Comparison of ENCODE assay signal across 11 mouse cellular contexts in the genomic region with DNA sequence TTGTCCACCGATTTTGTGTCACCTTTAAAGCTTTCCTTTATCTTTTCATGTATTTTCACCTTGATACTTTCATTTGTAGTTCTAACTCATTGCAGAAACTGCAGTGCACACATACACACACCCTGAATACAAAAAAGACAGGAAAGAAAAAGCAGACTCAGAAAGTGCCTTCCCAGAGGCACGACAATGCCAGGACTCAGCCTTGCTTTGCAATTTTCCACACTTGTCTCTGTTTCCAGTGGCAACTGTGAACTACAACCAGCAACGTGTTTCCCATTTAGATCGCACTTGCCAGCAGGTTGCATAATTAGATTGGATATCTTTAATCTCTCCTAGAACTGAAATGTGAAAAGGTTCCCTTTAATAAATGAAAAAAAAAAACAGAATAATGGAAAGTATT.
DNase-seq lines count a peak whose midpoint lies in the region; ATAC-seq and TF ChIP-seq lines count a peak whose summit lies in the region.
"Had no signal": no experiment of that assay in that cellular context is flagged by ENCODE, and none has a peak within 500 bp of the region (broad histone marks: within the 10 kb centered on the region; RNA-seq: fewer than 3 reads in every experiment).

No protein-coding gene starts in this region.

- no peak for TF ChIP-seq CTCF in hindbrain, postnatal 0 days (IDR thresholded peaks at IDR 0.05; ENCODE audit: low read depth)

- H3K4me1 ChIP-seq in hindbrain, embryonic 16.5 days (ENCODE audit: control insufficient read depth, insufficient read depth, low read depth, low read length) = no peaks in the 10 kb centered on the region
- no peaks in the 10 kb centered on the region for H3K4me1 ChIP-seq in hindbrain, embryonic 11.5 days (replicated peaks; ENCODE audit: control insufficient read depth, insufficient read depth, low read length)
- no peaks in the 10 kb centered on the region for H3K4me1 ChIP-seq in hindbrain, postnatal 0 days (ENCODE audit: insufficient read depth, low read length)
- no peaks in the 10 kb centered on the region for H3K4me1 ChIP-seq in forebrain, embryonic 11.5 days (replicated peaks; ENCODE audit: control insufficient read depth, insufficient read depth, low read length)

- peak; percentile 85 for ATAC-seq in hindbrain, embryonic 16.5 days
- no peak for ATAC-seq in hindbrain, embryonic 11.5 days (ENCODE audit: low FRiP score)
- peak; percentile 70; the same call in 1 of the 2 replicates for ATAC-seq in hindbrain, postnatal 0 days
- no peak for ATAC-seq in forebrain, embryonic 11.5 days (replicated peaks; ENCODE audit: low FRiP score)

- H3K4me2 ChIP-seq in hindbrain, embryonic 16.5 days (ENCODE audit: low read length) = no peak overlapping the region
- H3K4me2 ChIP-seq in hindbrain, embryonic 11.5 days (replicated peaks; ENCODE audit: low read depth, low read length) = no peak overlapping the region
- no peak overlapping the region for H3K4me2 ChIP-seq in hindbrain, postnatal 0 days (ENCODE audit: low read depth, low read length)
- no peak overlapping the region for H3K4me2 ChIP-seq in forebrain, embryonic 11.5 days (ENCODE audit: low read depth, low read length, severe bottlenecking)

- no peak overlapping the region for H3K27ac ChIP-seq in hindbrain, embryonic 16.5 days (ENCODE audit: low read depth, low read length)
- no peak overlapping the region for H3K27ac ChIP-seq in hindbrain, embryonic 11.5 days (ENCODE audit: low read depth, low read length)
- H3K27ac ChIP-seq in hindbrain, postnatal 0 days = peak overlapping the region; percentile 51; the same call in 1 of the 2 replicates
- H3K27ac ChIP-seq in forebrain, embryonic 11.5 days (ENCODE audit: low read depth, low read length) = no peak overlapping the region
- H3K27ac ChIP-seq: liver, embryonic 14.5 days had no signal

- H3K4me3 ChIP-seq in hindbrain, embryonic 16.5 days (ENCODE audit: low read length) = no peak overlapping the region
- H3K4me3 ChIP-seq in hindbrain, embryonic 11.5 days (ENCODE audit: low read depth, low read length) = no peak overlapping the region
- no peak overlapping the region for H3K4me3 ChIP-seq in hindbrain, postnatal 0 days (ENCODE audit: low read length)
- H3K4me3 ChIP-seq in forebrain, embryonic 11.5 days (ENCODE audit: low read depth, low read length) = no peak overlapping the region
- H3K4me3 ChIP-seq: myocyte had no signal

- no peak overlapping the region for H3K9ac ChIP-seq in hindbrain, embryonic 16.5 days (ENCODE audit: low read depth, low read length)
- no peak overlapping the region for H3K9ac ChIP-seq in hindbrain, embryonic 11.5 days (ENCODE audit: low read depth, low read length)
- H3K9ac ChIP-seq in hindbrain, postnatal 0 days (replicated peaks; ENCODE audit: low read length) = no peak overlapping the region
- no peak overlapping the region for H3K9ac ChIP-seq in forebrain, embryonic 11.5 days (ENCODE audit: low read length)
- H3K9ac ChIP-seq: liver, embryonic 14.5 days had no signal

- no peaks in the 10 kb centered on the region for H3K36me3 ChIP-seq in hindbrain, embryonic 16.5 days (ENCODE audit: control insufficient read depth, insufficient read depth, low read length)
- H3K36me3 ChIP-seq in hindbrain, embryonic 11.5 days (ENCODE audit: control insufficient read depth, insufficient read depth, low read length) = no peaks in the 10 kb centered on the region
- no peaks in the 10 kb centered on the region for H3K36me3 ChIP-seq in hindbrain, postnatal 0 days (ENCODE audit: insufficient read depth, low read length)
- no peaks in the 10 kb centered on the region for H3K36me3 ChIP-seq in forebrain, embryonic 11.5 days (ENCODE audit: control insufficient read depth, insufficient read depth, low read length)

- no peaks in the 10 kb centered on the region for H3K27me3 ChIP-seq in hindbrain, embryonic 16.5 days (replicated peaks; ENCODE audit: control insufficient read depth, insufficient read depth, low read length)
- no peaks in the 10 kb centered on the region for H3K27me3 ChIP-seq in hindbrain, embryonic 11.5 days (ENCODE audit: control insufficient read depth, insufficient read depth, low read length)
- no peaks in the 10 kb centered on the region for H3K27me3 ChIP-seq in hindbrain, postnatal 0 days (ENCODE audit: insufficient read depth, low read length)
- no peaks in the 10 kb centered on the region for H3K27me3 ChIP-seq in forebrain, embryonic 11.5 days (ENCODE audit: control insufficient read depth, insufficient read depth, low read length)

- DNase-seq in hindbrain, embryonic 11.5 days (ENCODE audit: low spot score) = no peak
- DNase-seq in hindbrain, postnatal 0 days (ENCODE audit: low spot score) = peak; percentile 59
- peak; percentile 21 for DNase-seq in left cerebral cortex, adult 11 months (ENCODE audit: low spot score)
- peak; percentile 67 to 68 for DNase-seq in right cerebral cortex, postnatal 10 days (ENCODE audit: low spot score in 2 of 2)
- DNase-seq in adrenal gland, postnatal 14 days = no peak
- DNase-seq in forebrain, embryonic 11.5 days (ENCODE audit: low spot score) = no peak
- DNase-seq: kidney, adult 9 months; lung, postnatal 36 days had no signal

- 42% methylated on average over 4 of the region's 4 CpGs for WGBS in hindbrain, embryonic 16.5 days
- 58% methylated on average over 4 of the region's 4 CpGs for WGBS in hindbrain, embryonic 11.5 days
- 33% methylated on average over 4 of the region's 4 CpGs for WGBS in hindbrain, postnatal 0 days
- WGBS in forebrain, embryonic 11.5 days = 66% methylated on average over 4 of the region's 4 CpGs

- no peaks in the 10 kb centered on the region for H3K9me3 ChIP-seq in hindbrain, embryonic 16.5 days (ENCODE audit: control insufficient read depth, low read length)
- H3K9me3 ChIP-seq in hindbrain, embryonic 11.5 days (ENCODE audit: control insufficient read depth, low read length) = no peaks in the 10 kb centered on the region
- H3K9me3 ChIP-seq in hindbrain, postnatal 0 days (ENCODE audit: low read length) = no peaks in the 10 kb centered on the region
- H3K9me3 ChIP-seq in forebrain, embryonic 11.5 days (ENCODE audit: control insufficient read depth, low read length) = no peaks in the 10 kb centered on the region

Comparison
In these comparisons a context has a peak if more than half of its experiments do, and no peak if none do; other contexts are left out.
1. ATAC-seq: peak in hindbrain, embryonic 16.5 days (single experiment) and hindbrain, postnatal 0 days (single experiment); none in hindbrain, embryonic 11.5 days (single experiment) and forebrain, embryonic 11.5 days (single experiment).
2. DNase-seq: peak in hindbrain, postnatal 0 days (single experiment), left cerebral cortex, adult 11 months (single experiment) and right cerebral cortex, postnatal 10 days (2 of 2); none in hindbrain, embryonic 11.5 days (single experiment), adrenal gland, postnatal 14 days (single experiment) and forebrain, embryonic 11.5 days (single experiment).